Mouse (Mus musculus): ENCODE results near the gene Plekhb1. TPM values are rescaled to one million over a fixed set of nuclear protein-coding genes. Genes with fewer than 3 reads are reported as not detected.

Plekhb1 gene
- polyA plus RNA-seq, 1 experiment = 0.63 TPM

- Histone ChIP-seq H3K4me3 (ENCODE audit: insufficient read depth, low read length) (no peak overlapping the region), H3K27ac (ENCODE audit: insufficient read depth, low read length) (no peak overlapping the region), H3K4me1 (ENCODE audit: control insufficient read depth, insufficient read depth, low read length) (no peaks in the 10 kb centered on the region)
- no peak for TF ChIP-seq CTCF (IDR thresholded peaks at IDR 0.05; ENCODE audit: borderline replicate concordance, insufficient read depth, low read length)
- no peak for TF ChIP-seq POLR2A (IDR thresholded peaks at IDR 0.05; ENCODE audit: low read depth, low read length)
Measured at GRCm38 (mm10) chr7:100593349-100593748, 68.9 kb downstream of the Plekhb1 start.

Other genes with a start within 250 kb of the Plekhb1 start
- gene Ucp3, start 189.4 kb downstream of the Plekhb1 start, polyA plus RNA-seq (2011; ENCODE audit: insufficient read length, low read depth, missing spikeins) = not detected in 2 replicates
- 11.4 and 20.1 TPM in 2 replicates for gene Ucp2, start 169.1 kb downstream of the Plekhb1 start, polyA plus RNA-seq (2011; ENCODE audit: insufficient read length, low read depth, missing spikeins)
- gene Dnajb13, start 147.5 kb downstream of the Plekhb1 start, polyA plus RNA-seq (2011; ENCODE audit: insufficient read length, low read depth, missing spikeins) = not detected in 2 replicates
- 8.6 and 12.5 TPM in 2 replicates for gene Coa4, start 125.3 kb downstream of the Plekhb1 start, polyA plus RNA-seq (2011; ENCODE audit: insufficient read length, low read depth, missing spikeins)
- gene Rab6a, start 55.0 kb downstream of the Plekhb1 start, polyA plus RNA-seq (2011; ENCODE audit: insufficient read length, low read depth, missing spikeins) = 149 and 163 TPM in 2 replicates
- 34.1 and 40.9 TPM in 2 replicates for gene Mrpl48, start 54.1 kb downstream of the Plekhb1 start, polyA plus RNA-seq (2011; ENCODE audit: insufficient read length, low read depth, missing spikeins)
- 53.6 and 58.0 TPM in 2 replicates for gene Fam168a, start 44.2 kb upstream of the Plekhb1 start, polyA plus RNA-seq (2011; ENCODE audit: insufficient read length, low read depth, missing spikeins)
- 4.6 and 7.4 TPM in 2 replicates for gene Relt, start 201.0 kb upstream of the Plekhb1 start, polyA plus RNA-seq (2011; ENCODE audit: insufficient read length, low read depth, missing spikeins)

Data from embryonic fibroblast, embryonic 13.5 days (primary cell).